Mouse (Mus musculus) ovary, adult 10 weeks (tissue): ENCODE results near the gene Abat. TPM values are rescaled to one million over a fixed set of nuclear protein-coding genes. Genes with fewer than 3 reads are reported as not detected.

Experiments used
- polyA plus RNA-seq: library from polyadenylated mRNA; stranded (reverse); fragments of 350-450 nt; fragmentation: Illumina TruSeq; extraction: RNeasy Lipid Tissue Mini Kit (QIAGEN cat#74804); gene quantifications from one replicate; pipeline ENCODE4 v1.2.3, GENCODE M21; 2014

Abat gene
- polyA plus RNA-seq, result 49.4 TPM

DNA sequence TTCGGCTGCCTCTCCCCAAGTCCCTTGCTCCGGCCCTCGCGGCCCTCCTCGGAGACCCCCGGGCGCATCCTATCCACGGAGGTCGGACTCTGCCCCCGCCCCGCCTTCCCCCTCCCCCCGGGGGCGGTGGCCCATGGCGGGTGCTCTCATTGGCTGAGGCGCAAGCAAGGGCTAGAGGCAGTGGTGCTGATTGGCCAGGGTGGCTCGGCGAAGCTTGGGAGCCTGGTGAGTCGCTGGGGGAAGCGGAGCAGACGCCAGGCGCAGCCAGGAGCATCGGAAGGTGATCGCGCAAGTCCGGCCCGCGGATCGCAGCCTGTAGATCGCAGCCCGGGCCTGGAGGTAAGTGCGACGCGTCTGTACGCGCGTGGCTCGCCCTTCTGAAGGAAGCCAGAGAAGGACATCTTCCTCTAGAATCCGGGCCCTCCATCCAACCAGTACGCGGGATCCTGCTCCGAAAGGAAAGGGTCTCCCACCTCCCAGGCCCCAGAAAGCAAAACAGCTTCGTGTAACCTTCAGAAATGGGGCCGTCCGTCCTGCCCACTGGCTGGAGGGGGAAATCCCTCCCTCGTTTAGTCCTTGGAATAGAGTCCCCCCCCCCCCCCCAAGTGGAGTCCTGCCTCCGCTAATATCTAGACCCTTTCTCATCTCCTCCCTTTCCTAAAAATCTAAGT lies at the start of gene Abat:
Gene Abat (plus strand): TSS at position 194 of the 671 bp plus-strand sequence.

DNA sequence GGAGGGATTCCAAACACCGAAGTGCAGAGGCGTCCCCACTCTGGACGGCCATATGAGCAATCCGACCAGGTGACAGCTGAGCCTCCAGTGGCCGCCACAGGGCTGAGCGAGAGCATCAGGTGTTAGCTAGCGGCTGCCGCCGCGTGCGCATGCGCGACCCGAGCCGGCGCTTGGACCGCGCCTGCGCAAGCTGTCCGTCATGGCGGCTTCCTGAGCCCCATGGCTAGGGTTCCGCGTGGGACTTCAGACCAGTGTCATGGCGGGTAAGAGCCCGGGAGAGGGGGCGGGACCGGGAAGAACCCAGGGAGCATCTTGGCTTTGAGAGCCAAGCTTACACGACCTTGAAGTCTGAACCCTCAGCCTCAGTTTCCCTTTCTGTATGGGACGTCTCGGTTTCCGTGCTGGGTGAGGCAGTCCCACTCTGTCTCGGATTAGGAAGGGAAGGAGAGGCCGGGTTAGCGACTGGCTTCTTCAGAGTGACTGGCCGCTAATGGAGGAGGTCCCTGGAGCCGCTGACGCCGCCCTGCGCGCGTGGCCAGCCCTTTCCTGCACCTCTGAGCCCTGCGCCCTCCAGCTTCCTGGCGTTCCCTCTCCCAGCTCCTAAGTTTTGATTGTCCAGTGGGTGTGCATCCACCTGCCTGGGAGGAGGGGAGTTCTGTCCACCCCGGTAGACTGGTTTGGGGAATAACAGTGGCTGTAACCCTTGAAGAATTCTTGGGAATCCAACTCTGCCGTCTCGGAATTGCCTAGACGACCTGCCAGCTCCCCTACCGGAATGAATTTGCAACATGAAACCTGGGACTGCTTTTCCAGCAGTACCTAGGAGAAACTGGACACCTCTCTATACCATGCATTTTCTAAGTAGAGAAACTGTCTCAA lies 42.4 kb upstream of the Abat start, which contains the start of gene Mettl22:
Gene Mettl22 (plus strand): TSS at position 186 of the 879 bp plus-strand sequence.

DNA sequence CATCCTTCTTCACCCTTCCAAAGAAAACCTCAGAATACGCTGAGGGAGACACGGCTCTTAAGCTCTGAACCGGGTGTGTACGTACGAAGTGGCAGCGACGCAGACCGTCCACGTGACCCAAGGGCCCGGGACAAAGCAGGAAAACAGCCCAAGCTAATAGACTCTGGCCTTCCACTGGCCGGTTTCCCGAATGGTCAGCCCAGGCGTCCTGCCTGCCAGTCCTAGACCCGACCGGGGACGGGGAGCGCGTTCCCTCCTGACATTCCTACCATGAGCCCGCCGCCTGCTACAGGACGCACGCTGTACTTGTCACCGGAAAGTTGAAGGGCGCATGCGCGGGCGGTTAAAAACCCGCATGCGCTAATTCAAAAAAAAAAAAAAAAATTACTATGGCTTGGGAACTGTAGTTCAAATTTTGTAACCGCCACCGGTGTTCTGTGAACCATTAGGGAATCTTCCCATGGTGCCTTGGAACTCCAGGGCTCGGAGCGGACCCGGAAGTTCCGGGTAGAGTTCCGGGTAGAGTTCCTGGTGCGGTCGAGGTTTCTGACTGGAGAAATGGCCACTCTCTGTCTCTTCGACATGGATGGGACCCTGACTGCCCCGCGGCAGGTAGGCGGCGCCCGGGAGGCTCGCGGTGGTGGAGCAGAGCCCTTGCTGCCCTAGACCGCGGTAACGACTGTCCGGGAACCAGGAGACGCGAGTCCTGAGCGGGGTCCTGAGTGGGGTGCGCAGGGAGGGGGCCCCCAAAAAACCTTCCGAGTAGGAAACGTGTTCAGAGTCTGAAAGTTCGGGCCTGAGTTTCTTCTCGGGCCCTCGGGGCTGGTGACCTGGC lies 124.2 kb downstream of the Abat start, which contains the start of the genes Pmm2 and Tmem186:
Gene Pmm2 (plus strand): TSS at position 458 of the 835 bp plus-strand sequence.
Gene Tmem186 (minus strand): TSS at position 496 of the 835 bp plus-strand sequence.

Other genes starting within 250 kb of the Abat start
- not detected for gene Tmem114, start 88.3 kb upstream of the Abat start, polyA plus RNA-seq
- 2.8 TPM for gene Mettl22, start 42.6 kb upstream of the Abat start, polyA plus RNA-seq
- 123 TPM for gene Pmm2, start 124.2 kb downstream of the Abat start, polyA plus RNA-seq
- gene Tmem186, start 124.3 kb downstream of the Abat start, polyA plus RNA-seq, result 12.5 TPM
- gene Carhsp1, start 158.7 kb downstream of the Abat start, polyA plus RNA-seq, result 79.7 TPM
- not detected for gene Gm5767, start 167.3 kb downstream of the Abat start, polyA plus RNA-seq